Mouse (Mus musculus) embryonic facial prominence, embryonic 11.5 days (tissue): ENCODE data around the gene Gm20388. TPM values are rescaled to one million over a fixed set of nuclear protein-coding genes. Genes with fewer than 3 reads are reported as not detected.

Experiments
- ATAC-seq: fragments of 200-750 bp; cut with Nextera tagmentation; replicated peaks from 2 replicates; pipeline ENCODE4 v1.8.0; 2017; ENCODE audit warnings: low read depth; ENCODE audit not compliant: insufficient number of reproducible peaks, low FRiP score, low TSS enrichment
- DNase-seq: peaks from one replicate; pipeline ENCODE4 v3.0.0-alpha.2; 2015; ENCODE audit warnings: low spot score
- H3K27ac ChIP-seq: fragments of 300-500 bp; sonication (generic); replicated peaks from 2 replicates; pipeline ENCODE4 v1.5.1; 2014; ENCODE audit warnings: mild to moderate bottlenecking, low read depth, low read length, control low read depth
- H3K27me3 ChIP-seq: fragments of 300-500 bp; sonication (generic); 2 replicates; pipeline ENCODE4 v1.6.1; 2014; ENCODE audit warnings: mild to moderate bottlenecking, low read length, moderate library complexity, mixed read lengths; ENCODE audit not compliant: control insufficient read depth, insufficient read depth
- H3K36me3 ChIP-seq: fragments of 300-500 bp; sonication (generic); replicated peaks from 2 replicates; pipeline ENCODE4 v1.6.1; 2014; ENCODE audit warnings: low read depth, mild to moderate bottlenecking, low read length, moderate library complexity, mixed read lengths; ENCODE audit not compliant: control insufficient read depth, insufficient read depth
- H3K4me1 ChIP-seq: fragments of 300-500 bp; sonication (generic); 2 replicates; pipeline ENCODE4 v1.6.1; 2014; ENCODE audit warnings: low read length, mixed read lengths; ENCODE audit not compliant: control insufficient read depth, insufficient read depth
- H3K4me2 ChIP-seq: fragments of 300-500 bp; sonication (generic); 2 replicates; pipeline ENCODE4 v1.6.1; 2014; ENCODE audit warnings: low read depth, mild to moderate bottlenecking, control low read depth, low read length, moderate library complexity
- H3K4me3 ChIP-seq: fragments of 300-500 bp; sonication (generic); 2 replicates; pipeline ENCODE4 v1.5.1; 2014; ENCODE audit warnings: low read depth, low read length, control low read depth
- H3K9ac ChIP-seq: fragments of 300-500 bp; sonication (generic); replicated peaks from 2 replicates; pipeline ENCODE4 v1.6.1; 2014; ENCODE audit warnings: mild to moderate bottlenecking, control low read depth, low read length
- H3K9me3 ChIP-seq: fragments of 300-500 bp; sonication (generic); replicated peaks from 2 replicates; pipeline ENCODE4 v1.6.1; 2016; ENCODE audit warnings: mild to moderate bottlenecking, low read length, inconsistent platforms, mixed read lengths; ENCODE audit not compliant: control insufficient read depth
- WGBS: fragments of 180-500 bp; shearing (Covaris S2); extraction: QIAGEN DNeasy Blood & Tissue Kit; methylation state at CpG from one replicate; pipeline ENCODE4 v1.1.7; 2014; 5-methylcytosine and 5-hydroxymethylcytosine counted together
- polyA plus RNA-seq: library from polyadenylated mRNA; unstranded; fragments of >200 nt; fragmentation: Nextera tagmentation; extraction: Ambion mirVana; gene quantifications from 2 replicates; pipeline ENCODE4 v1.2.1, GENCODE M21; 2014

Gene Gm20388
- polyA plus RNA-seq, 1 experiment from 2014 or later = 3.1 TPM

- 94% methylated on average over 4 of the region's 4 CpGs for WGBS
- ATAC-seq (no peak), DNase-seq (no peak)
- Histone ChIP-seq H3K9ac (no peak overlapping the region), H3K4me2 (no peak overlapping the region), H3K9me3 (no peaks in the 10 kb centered on the region), H3K4me1 (no peaks in the 10 kb centered on the region), H3K4me3 (no peak overlapping the region), H3K27me3 (no peaks in the 10 kb centered on the region), H3K36me3 (no peaks in the 10 kb centered on the region; the same call in 1 of the 2 replicates), H3K27ac (no peak overlapping the region)
Observed at GRCm38 (mm10) chr8:119933681-119934080, 23.0 kb downstream of the Gm20388 start.

- H3K9ac ChIP-seq = no peak overlapping the region
- H3K9me3 ChIP-seq = no peaks in the 10 kb centered on the region
- no peak overlapping the region for H3K27ac ChIP-seq
- 79% methylated on average over 6 of the region's 6 CpGs for WGBS
- DNase-seq = no peak
- H3K36me3 ChIP-seq = no peaks in the 10 kb centered on the region; the same call in 1 of the 2 replicates
- H3K27me3 ChIP-seq = no peaks in the 10 kb centered on the region
- no peaks in the 10 kb centered on the region for H3K4me1 ChIP-seq
- H3K4me3 ChIP-seq = no peak overlapping the region
- ATAC-seq = no peak
- no peak overlapping the region for H3K4me2 ChIP-seq
Observed at GRCm38 (mm10) chr8:119935541-119935940, 24.9 kb downstream of the Gm20388 start.

DNA sequence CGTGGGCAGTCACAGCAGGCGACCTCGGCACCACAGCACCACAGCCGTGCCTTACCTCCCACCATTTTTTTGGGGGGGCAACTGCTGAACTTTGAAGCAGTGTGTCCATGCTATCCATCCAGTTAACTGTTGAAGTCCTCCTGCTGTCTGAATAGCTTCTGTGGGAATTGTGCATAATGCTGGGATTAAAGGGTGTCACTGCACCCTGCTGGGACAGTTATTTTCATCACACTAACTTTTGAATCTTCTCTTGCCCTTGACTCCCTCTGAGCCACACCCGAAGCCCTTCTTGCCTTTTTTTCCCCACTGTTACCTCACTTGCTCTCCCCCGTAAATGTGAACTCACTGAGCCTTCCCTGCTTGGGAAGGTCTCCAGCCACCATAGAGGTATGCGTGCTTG lies 27.8 kb downstream of the Gm20388 start:
- Histone ChIP-seq H3K4me2 (no peak overlapping the region), H3K4me1 (no peaks in the 10 kb centered on the region), H3K9me3 (no peaks in the 10 kb centered on the region), H3K27ac (no peak overlapping the region), H3K9ac (no peak overlapping the region), H3K36me3 (peaks cover 7% of the 10 kb centered on the region), H3K4me3 (no peak overlapping the region), H3K27me3 (no peaks in the 10 kb centered on the region)
- ATAC-seq = no peak
- no peak for DNase-seq
- 93% methylated on average over 7 of the region's 7 CpGs for WGBS

DNA sequence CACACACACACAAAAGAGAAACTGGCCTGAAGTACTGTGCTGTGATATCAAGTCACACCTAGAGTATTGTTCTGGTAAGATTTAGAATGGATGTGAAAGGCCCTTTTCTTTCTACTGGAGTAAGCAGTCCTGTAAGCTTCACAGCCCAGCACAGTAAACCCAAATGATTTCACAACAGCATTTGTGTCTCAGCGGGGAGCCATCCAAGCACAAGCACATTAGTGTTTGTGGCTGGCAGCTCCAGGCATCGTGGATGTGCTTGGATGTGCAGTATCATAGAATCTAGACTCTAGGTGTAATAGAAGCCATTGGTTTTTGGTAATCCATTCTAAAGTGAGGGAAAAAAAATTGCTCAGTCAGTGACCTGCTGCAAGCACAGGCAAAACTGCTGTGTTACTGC lies 28.7 kb downstream of the Gm20388 start:
- Histone ChIP-seq H3K36me3 (peaks cover 7% of the 10 kb centered on the region), H3K4me1 (no peaks in the 10 kb centered on the region), H3K9ac (no peak overlapping the region), H3K9me3 (no peaks in the 10 kb centered on the region), H3K27me3 (no peaks in the 10 kb centered on the region), H3K4me3 (no peak overlapping the region), H3K27ac (no peak overlapping the region), H3K4me2 (no peak overlapping the region)
- 90% methylated on average over 2 of the region's 2 CpGs for WGBS
- ATAC-seq (no peak), DNase-seq (no peak)

- Histone ChIP-seq H3K36me3 (peaks cover 7% of the 10 kb centered on the region), H3K27ac (no peak overlapping the region), H3K4me1 (no peaks in the 10 kb centered on the region), H3K27me3 (no peaks in the 10 kb centered on the region), H3K4me2 (no peak overlapping the region), H3K9ac (no peak overlapping the region), H3K4me3 (no peak overlapping the region), H3K9me3 (no peaks in the 10 kb centered on the region)
- WGBS = 93% methylated on average over 18 of the region's 18 CpGs
- ATAC-seq (no peak), DNase-seq (no peak)
Observed at GRCm38 (mm10) chr8:119941471-119941870, 30.8 kb downstream of the Gm20388 start.

- Histone ChIP-seq H3K27me3 (no peaks in the 10 kb centered on the region), H3K4me3 (no peak overlapping the region), H3K36me3 (peaks cover 12% of the 10 kb centered on the region), H3K4me2 (no peak overlapping the region), H3K4me1 (no peaks in the 10 kb centered on the region), H3K9me3 (no peaks in the 10 kb centered on the region), H3K27ac (no peak overlapping the region), H3K9ac (no peak overlapping the region)
- WGBS = 90% methylated on average over 10 of the region's 10 CpGs
- ATAC-seq = no peak
- DNase-seq = no peak
Observed at GRCm38 (mm10) chr8:119943616-119944015, 33.0 kb downstream of the Gm20388 start.

DNA sequence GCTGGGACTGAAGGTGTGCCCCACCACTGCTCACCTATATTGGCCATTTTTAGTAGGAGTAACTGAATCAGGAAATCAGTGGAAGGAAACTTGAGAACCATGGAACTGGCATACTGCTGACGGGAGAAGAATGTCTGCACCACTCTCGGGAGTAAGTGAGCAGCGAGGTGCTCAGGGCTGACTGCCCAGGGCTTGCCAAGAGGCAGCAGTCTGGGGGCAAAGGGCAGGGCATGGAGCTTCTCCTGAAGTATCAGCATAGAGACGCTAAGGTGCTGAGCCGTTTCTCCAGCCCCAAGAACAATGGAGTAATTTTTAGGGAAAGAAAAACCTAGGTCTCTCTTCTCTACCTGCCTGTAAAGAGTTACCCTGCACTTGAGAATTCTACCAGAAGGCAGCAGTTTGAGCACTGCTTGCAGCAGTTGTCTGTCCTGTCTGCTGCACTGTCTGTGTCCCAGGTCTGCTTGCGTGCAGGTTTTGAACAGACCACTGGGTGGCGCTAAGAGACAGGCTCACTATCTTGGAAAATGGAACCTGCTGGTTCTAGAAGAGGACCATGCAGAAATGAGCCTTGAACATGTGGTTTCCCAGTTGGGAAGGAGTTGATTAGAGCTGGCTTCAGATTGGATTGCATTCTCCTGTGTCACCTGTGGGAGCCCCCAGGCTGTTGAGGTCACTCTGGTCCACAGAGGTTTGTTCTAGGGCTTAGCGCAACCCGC lies 33.6 kb downstream of the Gm20388 start:
- Histone ChIP-seq H3K4me1 (no peaks in the 10 kb centered on the region), H3K9ac (no peak overlapping the region), H3K27me3 (no peaks in the 10 kb centered on the region), H3K36me3 (peaks cover 12% of the 10 kb centered on the region), H3K4me2 (no peak overlapping the region), H3K9me3 (no peaks in the 10 kb centered on the region), H3K4me3 (no peak overlapping the region), H3K27ac (no peak overlapping the region)
- WGBS = 65% methylated on average over 9 of the region's 9 CpGs
- ATAC-seq (peak; percentile 32; the same call in 1 of the 2 replicates), DNase-seq (peak; percentile 79)

GRCm38 (mm10) chr8:119946326-119946865 lies 35.8 kb downstream of the Gm20388 start:
- Histone ChIP-seq H3K4me2 (no peak overlapping the region), H3K27me3 (no peaks in the 10 kb centered on the region), H3K4me3 (no peak overlapping the region), H3K9me3 (no peaks in the 10 kb centered on the region), H3K36me3 (peaks cover 10% of the 10 kb centered on the region), H3K4me1 (no peaks in the 10 kb centered on the region), H3K27ac (no peak overlapping the region), H3K9ac (no peak overlapping the region)
- ATAC-seq = no peak
- DNase-seq = no peak
- 87% methylated on average over 8 of the region's 8 CpGs for WGBS
